Mouse (Mus musculus) gastrocnemius, postnatal 14 days (tissue): ENCODE results near the gene Rchy1. TPM values are rescaled to one million over a fixed set of nuclear protein-coding genes. Genes with fewer than 3 reads are reported as not detected.
"Not testable (repeated sequence)": the region's sequence is repeated elsewhere in the genome, so short reads cannot be mapped to it uniquely, and the experiment has no call there.

Experiments used
- DNase-seq: peaks from one replicate; pipeline ENCODE4 v3.0.0; 2021; ENCODE audit warnings: mixed read lengths
- intact Hi-C: fragments of 180-260 bp; cut with DNase I; formaldehyde crosslinking; loops from one replicate; pipeline ENCODE4 v1.15.1; 2025; ENCODE audit warnings: low total_unique reads
- total RNA-seq, 2 experiments: library from RNA; stranded (reverse); gene quantifications; 2 replicates each; pipeline ENCODE4 v1.2.3; 2021

Rchy1 gene
- total RNA-seq, 2 experiments from 2014 or later: 28.0 to 29.5 TPM

DNA sequence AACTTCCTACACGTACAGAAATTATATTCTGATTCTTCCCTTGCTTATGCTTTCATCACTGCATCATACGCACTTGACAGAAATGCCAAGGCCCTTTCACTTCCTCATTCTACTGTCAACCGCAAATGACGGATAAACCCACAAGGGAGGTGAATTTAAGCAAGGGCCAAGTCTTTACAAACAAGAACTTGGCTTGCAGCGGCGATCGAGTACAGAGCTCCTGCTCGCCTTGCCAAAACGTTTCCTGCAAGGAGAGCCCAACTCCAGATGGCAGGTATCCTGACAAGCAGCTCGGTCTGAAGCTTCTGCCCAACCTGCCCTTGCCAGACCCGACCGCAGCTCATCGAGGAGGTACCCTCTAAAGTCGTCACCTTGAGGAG is 619 bp downstream of the Rchy1 start:
- no peak for DNase-seq
- intact Hi-C loops: loop anchor here (5.0 kb wide), 1 partner anchor 155 kb away; no protein-coding TSS in a partner anchor

DNA sequence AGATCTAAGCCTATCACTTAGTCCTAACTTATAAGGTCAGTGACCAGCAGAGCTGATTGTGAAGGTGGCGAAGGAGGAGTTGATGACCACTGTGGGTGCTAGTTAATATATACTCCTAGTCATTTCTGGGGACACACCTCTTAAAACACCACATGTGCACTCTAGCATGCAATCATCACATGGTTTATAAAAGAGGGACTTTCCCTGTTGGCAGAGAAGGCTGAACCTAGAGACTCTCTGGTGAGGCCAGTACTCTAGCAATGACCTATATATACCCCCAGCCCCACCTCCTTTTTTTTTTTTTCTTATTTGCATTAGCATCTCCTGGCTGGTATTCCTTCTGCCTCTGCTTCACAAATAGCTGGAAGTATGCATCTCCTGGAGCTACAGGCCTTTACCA is 1.5 kb downstream of the Rchy1 start:
- DNase-seq: no peak
- intact Hi-C loops: loop anchor here (5.0 kb wide), 1 partner anchor 156 kb away; no protein-coding TSS in a partner anchor

DNA sequence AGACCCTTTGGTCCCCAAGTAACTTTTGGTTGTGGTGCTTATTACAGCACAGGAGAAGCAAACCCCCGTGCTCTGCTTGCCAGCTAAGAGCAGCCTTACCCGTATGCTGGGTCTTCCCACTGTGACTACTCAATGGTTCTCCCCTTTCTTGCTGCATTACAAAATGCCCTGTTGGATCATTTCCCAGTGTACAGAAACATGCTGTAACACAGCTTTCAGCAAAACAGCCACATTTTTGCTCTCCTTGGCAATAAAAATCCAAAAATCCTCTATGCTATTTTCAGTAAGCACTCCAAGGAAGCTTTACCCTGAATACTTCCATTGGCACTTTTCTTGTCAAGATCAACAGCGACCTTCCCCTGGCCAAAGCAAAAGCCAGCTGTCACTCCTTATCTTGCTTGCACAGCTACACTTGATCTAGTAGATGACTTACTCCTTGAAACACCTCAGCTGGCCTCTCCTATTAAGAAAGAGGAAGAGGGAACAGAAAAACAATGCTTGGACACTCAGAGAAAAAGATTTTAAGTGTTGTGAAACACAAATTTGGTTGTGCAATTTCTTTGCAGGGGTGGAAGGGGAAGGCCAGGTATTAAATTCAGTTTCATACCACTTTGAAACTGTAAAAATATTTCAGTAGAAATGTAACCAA is 2.1 kb downstream of the Rchy1 start:
- intact Hi-C loops: loop anchor here (5.0 kb wide), 1 partner anchor 157 kb away; no protein-coding TSS in a partner anchor
- DNase-seq: no peak

- intact Hi-C loops: loop anchor here (5.0 kb wide), 1 partner anchor 157 kb away; no protein-coding TSS in a partner anchor
- DNase-seq: no peak
Measured at GRCm38 (mm10) chr5:91959986-91960385, 2.9 kb downstream of the Rchy1 start.

DNA sequence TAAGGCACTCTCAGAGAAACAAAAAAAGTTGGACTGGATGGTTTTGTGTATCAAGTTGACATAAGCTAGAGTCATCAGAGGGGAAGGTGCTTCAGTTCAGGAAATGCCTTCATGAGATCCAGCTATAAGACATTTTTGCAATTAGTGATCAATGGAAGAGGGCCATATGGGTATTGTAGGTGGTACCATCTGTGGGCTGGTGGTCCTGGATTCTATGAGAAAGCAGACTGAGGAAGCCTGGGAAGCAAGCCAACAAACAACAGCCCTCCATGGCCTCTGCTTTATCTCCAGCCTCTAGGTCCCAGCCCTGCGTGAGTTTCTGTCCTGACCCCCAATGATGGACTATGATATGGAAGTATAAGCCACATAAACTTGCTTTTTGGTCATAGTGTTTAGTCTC is 3.8 kb downstream of the Rchy1 start:
- no peak for DNase-seq
- intact Hi-C loops: no loop called here

DNA sequence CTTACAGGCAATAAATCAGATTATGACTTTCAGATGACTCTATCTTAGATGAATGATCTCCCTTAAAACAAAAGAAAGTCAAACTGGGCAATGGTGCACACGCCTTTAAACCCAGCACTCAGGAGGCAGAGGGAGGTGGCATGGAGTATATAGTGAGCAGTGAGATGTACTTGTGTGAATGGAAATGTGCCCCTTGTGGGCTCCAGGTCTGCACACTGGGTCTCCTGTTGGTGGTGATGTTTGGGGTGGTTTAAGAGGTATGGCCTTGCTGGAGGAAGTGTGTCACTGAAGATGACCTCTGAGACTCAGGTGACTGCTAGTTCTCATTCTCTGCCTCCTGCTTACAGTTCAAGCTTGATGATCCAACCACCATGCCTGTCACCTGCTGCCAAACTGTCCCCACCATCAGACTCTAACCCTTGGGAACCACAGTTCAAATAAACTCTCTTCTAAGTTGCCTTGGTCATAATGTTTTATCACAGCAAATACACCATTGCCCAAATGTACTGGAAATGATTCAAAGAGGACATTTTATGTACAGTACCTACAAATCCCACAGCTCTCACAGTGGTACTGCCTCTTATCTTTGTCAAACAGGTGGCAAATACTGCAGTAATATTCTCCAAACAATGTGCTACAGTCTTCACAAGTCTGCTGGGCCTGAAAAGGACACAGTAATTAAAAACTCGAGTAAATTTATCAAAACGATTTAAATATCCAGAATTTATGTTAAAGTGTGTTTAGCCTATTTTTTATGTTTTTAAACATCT is 5.7 kb downstream of the Rchy1 start:
- DNase-seq: no peak
- intact Hi-C loops: no loop called here

DNA sequence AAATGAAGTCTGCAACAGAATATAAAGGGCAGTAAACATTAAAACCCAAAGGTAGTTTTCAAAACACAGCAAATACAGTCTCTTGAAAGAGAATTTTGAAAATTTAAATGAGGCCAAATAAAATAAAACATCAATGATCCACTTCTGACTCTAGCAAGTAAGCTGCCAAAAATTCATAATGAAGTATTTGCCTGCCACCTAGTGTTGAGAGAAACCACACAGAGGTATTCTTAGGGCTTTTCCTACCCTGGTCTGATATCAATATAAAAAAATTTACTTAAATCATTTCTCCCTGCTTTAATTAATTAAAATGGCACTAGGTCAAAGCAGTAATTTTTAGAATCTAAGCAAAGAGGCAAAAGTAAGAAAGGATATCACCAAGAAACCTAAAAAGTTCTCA is 11.5 kb downstream of the Rchy1 start:
- DNase-seq: no peak
- intact Hi-C loops: no loop called here

DNA sequence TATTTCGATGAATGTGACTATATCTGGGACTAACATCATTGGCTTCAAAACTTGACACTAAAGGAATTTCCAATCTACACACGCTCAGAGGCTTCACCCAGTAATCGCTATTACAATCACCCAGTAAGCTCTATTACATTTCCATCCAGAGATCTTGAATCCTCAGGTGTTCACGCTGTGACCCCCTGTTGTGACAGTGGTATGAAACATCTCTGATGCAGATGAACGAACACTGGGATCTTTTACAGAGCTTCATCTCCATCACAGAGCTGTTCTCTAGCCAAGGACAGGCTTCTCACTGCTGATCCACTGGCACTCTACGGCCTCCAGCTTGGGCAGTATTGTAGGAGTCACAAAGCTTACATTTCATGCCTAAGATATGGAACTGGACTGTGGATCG is 13.4 kb downstream of the Rchy1 start:
- intact Hi-C loops: loop anchor here (10.0 kb wide), 1 partner anchor 435 kb away; the partner anchor contains the start of gene Parm1
- no peak for DNase-seq

DNA sequence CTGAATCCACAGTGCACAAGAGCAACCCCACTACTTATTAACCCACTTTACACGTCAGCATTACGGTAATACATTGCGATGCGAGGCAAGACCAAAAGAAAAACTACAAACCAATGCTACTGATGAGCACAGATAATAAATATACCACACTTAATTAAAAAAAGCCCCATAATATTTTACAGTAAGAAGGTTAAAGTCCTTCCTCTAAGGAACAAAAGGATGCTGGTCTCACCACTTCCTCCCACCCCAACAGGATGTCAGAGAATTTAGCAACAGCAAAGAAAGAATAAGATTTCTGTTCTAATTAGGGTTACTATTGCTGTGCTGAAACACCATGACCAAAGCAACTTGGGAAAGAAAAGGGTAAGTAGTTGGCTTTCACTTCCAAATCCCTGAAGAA is 15.9 kb downstream of the Rchy1 start:
- intact Hi-C loops: loop anchor here (10.0 kb wide), 1 partner anchor 432 kb away; the partner anchor contains the start of gene Parm1
- no peak for DNase-seq

GRCm38 (mm10) chr5:91945609-91946008 is 17.3 kb downstream of the Rchy1 start:
- intact Hi-C loops: loop anchor here (10.0 kb wide), 1 partner anchor 431 kb away; the partner anchor contains the start of gene Parm1

DNA sequence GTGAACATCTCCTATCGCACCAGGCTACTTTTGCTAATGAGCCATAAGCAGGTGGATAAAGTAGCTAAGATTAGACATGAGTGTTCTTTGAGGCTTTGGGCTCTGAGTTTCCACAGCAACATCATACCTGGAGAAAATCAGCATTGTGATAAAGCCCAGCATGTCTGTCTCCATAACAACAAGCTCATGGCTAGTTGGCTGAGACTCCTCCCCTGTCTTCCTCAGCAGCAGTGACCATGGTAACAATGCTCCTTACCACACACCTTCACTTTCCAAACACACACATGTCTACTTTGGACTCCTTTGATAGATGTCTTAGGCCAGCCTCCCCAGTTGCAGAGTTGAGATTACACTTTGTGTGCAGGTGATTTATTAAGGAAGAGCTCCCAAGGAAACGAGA is 49.6 kb downstream of the Rchy1 start:
- intact Hi-C loops: no loop called here

More at GRCm38 (mm10) chr5:91945609-91946008, 17.3 kb downstream of the Rchy1 start:
- not testable (repeated sequence) for DNase-seq

GRCm38 (mm10) chr5:91911384-91912106 is 51.3 kb downstream of the Rchy1 start:
- intact Hi-C loops: no loop called here
- DNase-seq: no peak

More for the DNA sequence above, 49.6 kb downstream of the Rchy1 start:
- DNase-seq: no peak

- intact Hi-C loops: no loop called here
- no peak for DNase-seq
Measured at GRCm38 (mm10) chr5:91910616-91911015, 52.3 kb downstream of the Rchy1 start.

- peak; percentile 23 for DNase-seq
- intact Hi-C loops: no loop called here
Measured at GRCm38 (mm10) chr5:91909010-91909620, 53.8 kb downstream of the Rchy1 start.

Other genes with a start within 250 kb of the Rchy1 start
- not detected for gene Odaph, start 24.4 kb upstream of the Rchy1 start, total RNA-seq
- gene Cdkl2, start 80.8 kb upstream of the Rchy1 start, total RNA-seq: 1 to 10 TPM; 3.9 to 4.6 TPM
- gene G3bp2, start 120.7 kb upstream of the Rchy1 start, total RNA-seq: 10 to 100 TPM; 54.5 to 55.8 TPM
- 10 to 100 TPM; 53.9 to 61.5 TPM for gene Uso1, start 174.9 kb upstream of the Rchy1 start, total RNA-seq